Mouse (Mus musculus) lung, embryonic 15.5 days (tissue): ENCODE results near the gene Reg4. TPM values are rescaled to one million over a fixed set of nuclear protein-coding genes. Genes with fewer than 3 reads are reported as not detected.

Experiments used
- ATAC-seq: fragments of 200-750 bp; cut with Nextera tagmentation; 2 replicates; pipeline ENCODE4 v1.8.0; 2017; ENCODE audit warnings: moderate number of reproducible peaks, borderline replicate concordance; ENCODE audit not compliant: low FRiP score, low TSS enrichment; ENCODE audit errors: extremely low read depth
- H3K27ac ChIP-seq: fragments of 300-500 bp; sonication (generic); 2 replicates; pipeline ENCODE4 v1.5.1; 2015; ENCODE audit warnings: moderate library complexity, mild to moderate bottlenecking, inconsistent platforms
- H3K27me3 ChIP-seq: fragments of 300-500 bp; sonication (generic); 2 replicates; pipeline ENCODE4 v1.6.1; 2015; ENCODE audit warnings: inconsistent platforms
- H3K36me3 ChIP-seq: fragments of 300-500 bp; sonication (generic); 2 replicates; pipeline ENCODE4 v1.6.1; 2015; ENCODE audit warnings: inconsistent platforms
- H3K4me1 ChIP-seq: fragments of 300-500 bp; sonication (generic); 2 replicates; pipeline ENCODE4 v1.6.1; 2015; ENCODE audit warnings: inconsistent platforms
- H3K4me2 ChIP-seq: fragments of 300-500 bp; sonication (generic); 2 replicates; pipeline ENCODE4 v1.6.1; 2015; ENCODE audit warnings: inconsistent platforms, mild to moderate bottlenecking, moderate library complexity
- H3K4me3 ChIP-seq: fragments of 300-500 bp; sonication (generic); 2 replicates; pipeline ENCODE4 v1.5.1; 2015; ENCODE audit warnings: mild to moderate bottlenecking, inconsistent platforms
- H3K9ac ChIP-seq: fragments of 300-500 bp; sonication (generic); 2 replicates; pipeline ENCODE4 v1.6.1; 2015; ENCODE audit warnings: inconsistent platforms
- H3K9me3 ChIP-seq: fragments of 300-500 bp; sonication (generic); 2 replicates; pipeline ENCODE4 v1.6.1; 2016; ENCODE audit warnings: inconsistent platforms
- WGBS: fragments of 180-500 bp; shearing (Covaris S2); methylation state at CpG from one replicate; pipeline ENCODE4 v1.1.7; 2015; 5-methylcytosine and 5-hydroxymethylcytosine counted together
- polyA plus RNA-seq: library from polyadenylated mRNA; unstranded; fragments of >200 nt; fragmentation: Nextera tagmentation; extraction: Ambion mirVana; gene quantifications from 2 replicates; pipeline ENCODE4 v1.2.1, GENCODE M21; 2015

Reg4 gene
- polyA plus RNA-seq, 1 experiment from 2014 or later = not detected

- Histone ChIP-seq H3K9ac (no peak overlapping the region), H3K36me3 (no peaks in the 10 kb centered on the region), H3K4me2 (no peak overlapping the region), H3K27ac (no peak overlapping the region), H3K27me3 (no peaks in the 10 kb centered on the region), H3K4me3 (no peak overlapping the region), H3K4me1 (peaks cover 2% of the 10 kb centered on the region), H3K9me3 (no peaks in the 10 kb centered on the region)
- WGBS = 66% methylated on average over 4 of the region's 4 CpGs
- ATAC-seq = no peak
Measured at GRCm38 (mm10) chr3:98261415-98261814, 39.5 kb downstream of the Reg4 start.

GRCm38 (mm10) chr3:98262133-98262532, 40.2 kb downstream of the Reg4 start:
- Histone ChIP-seq H3K4me1 (peaks cover 4% of the 10 kb centered on the region), H3K27ac (no peak overlapping the region), H3K4me2 (no peak overlapping the region), H3K4me3 (no peak overlapping the region), H3K9me3 (no peaks in the 10 kb centered on the region), H3K36me3 (no peaks in the 10 kb centered on the region), H3K27me3 (no peaks in the 10 kb centered on the region), H3K9ac (no peak overlapping the region)
- ATAC-seq = no peak
- 75% methylated on average over 2 of the region's 2 CpGs for WGBS

GRCm38 (mm10) chr3:98267249-98267651, 45.3 kb downstream of the Reg4 start:
- peak; percentile 72; the same call in 1 of the 2 replicates for ATAC-seq
- H3K27ac ChIP-seq = peak overlapping the region; percentile 78

GRCm38 (mm10) chr3:98273623-98274398, 51.9 kb downstream of the Reg4 start:
- Histone ChIP-seq H3K36me3 (no peaks in the 10 kb centered on the region), H3K4me1 (peaks cover 7% of the 10 kb centered on the region; the same call in 1 of the 2 replicates), H3K27ac (peak overlapping the region; percentile 67), H3K27me3 (no peaks in the 10 kb centered on the region), H3K4me2 (no peak overlapping the region), H3K9ac (no peak overlapping the region), H3K9me3 (no peaks in the 10 kb centered on the region), H3K4me3 (no peak overlapping the region)
- 39% methylated on average over 11 of the region's 11 CpGs for WGBS
- peak; percentile 72 for ATAC-seq

More at GRCm38 (mm10) chr3:98267249-98267651, 45.3 kb downstream of the Reg4 start:
- peaks cover 12% of the 10 kb centered on the region for H3K4me1 ChIP-seq
- H3K36me3 ChIP-seq = no peaks in the 10 kb centered on the region
- no peak overlapping the region for H3K4me3 ChIP-seq
- WGBS = 17% methylated on average over 6 of the region's 6 CpGs
- H3K9me3 ChIP-seq = no peaks in the 10 kb centered on the region
- H3K9ac ChIP-seq = no peak overlapping the region
- H3K27me3 ChIP-seq = no peaks in the 10 kb centered on the region
- peak overlapping the region; percentile 20; the same call in 1 of the 2 replicates for H3K4me2 ChIP-seq

- H3K4me2 ChIP-seq = no peak overlapping the region
- H3K9me3 ChIP-seq = no peaks in the 10 kb centered on the region
- no peak for ATAC-seq
- H3K27me3 ChIP-seq = no peaks in the 10 kb centered on the region
- H3K27ac ChIP-seq = no peak overlapping the region
- WGBS = 32% methylated on average over 4 of the region's 4 CpGs
- H3K9ac ChIP-seq = no peak overlapping the region
- no peaks in the 10 kb centered on the region for H3K36me3 ChIP-seq
- peaks cover 18% of the 10 kb centered on the region for H3K4me1 ChIP-seq
- no peak overlapping the region for H3K4me3 ChIP-seq
Measured at GRCm38 (mm10) chr3:98279682-98280081, 57.7 kb downstream of the Reg4 start.

- peaks cover 18% of the 10 kb centered on the region for H3K4me1 ChIP-seq
- no peaks in the 10 kb centered on the region for H3K36me3 ChIP-seq
- H3K27ac ChIP-seq = no peak within 1 kb of the TSS
- H3K9ac ChIP-seq = no peak within 1 kb of the TSS
- no peaks in the 10 kb centered on the region for H3K27me3 ChIP-seq
- H3K4me3 ChIP-seq = no peak within 1 kb of the TSS
- 49% methylated on average over 14 of the region's 14 CpGs for WGBS
- H3K9me3 ChIP-seq = no peaks in the 10 kb centered on the region
- H3K4me2 ChIP-seq = peak within 1 kb of the TSS; percentile 37; the same call in 1 of the 2 replicates
- ATAC-seq = peak; percentile 43; the same call in 1 of the 2 replicates
Measured at GRCm38 (mm10) chr3:98280204-98280932, 58.4 kb downstream of the Reg4 start, which contains the start of gene Hmgcs2. Gene Hmgcs2, plus strand, starts transcription at chr3:98280435.

GRCm38 (mm10) chr3:98280933-98281678, 59.1 kb downstream of the Reg4 start:
- Histone ChIP-seq H3K4me2 (peak overlapping the region; percentile 37; the same call in 1 of the 2 replicates), H3K27me3 (no peaks in the 10 kb centered on the region), H3K9ac (no peak overlapping the region), H3K27ac (no peak overlapping the region), H3K4me3 (no peak overlapping the region), H3K9me3 (no peaks in the 10 kb centered on the region), H3K36me3 (no peaks in the 10 kb centered on the region), H3K4me1 (peaks cover 18% of the 10 kb centered on the region)
- 24% methylated on average over 12 of the region's 12 CpGs for WGBS
- peak; percentile 77; the same call in 1 of the 2 replicates for ATAC-seq

- Histone ChIP-seq H3K27me3 (no peaks in the 10 kb centered on the region), H3K36me3 (no peaks in the 10 kb centered on the region), H3K27ac (no peak overlapping the region), H3K9me3 (no peaks in the 10 kb centered on the region), H3K4me1 (peaks cover 18% of the 10 kb centered on the region), H3K4me3 (no peak overlapping the region), H3K4me2 (no peak overlapping the region), H3K9ac (no peak overlapping the region)
- no peak for ATAC-seq
- WGBS = 93% methylated on average over 8 of the region's 8 CpGs
Measured at GRCm38 (mm10) chr3:98282422-98282821, 60.5 kb downstream of the Reg4 start.

GRCm38 (mm10) chr3:98283205-98283604, 61.2 kb downstream of the Reg4 start:
- H3K4me1 ChIP-seq = peaks cover 18% of the 10 kb centered on the region
- no peaks in the 10 kb centered on the region for H3K36me3 ChIP-seq
- ATAC-seq = no peak
- no peak overlapping the region for H3K4me2 ChIP-seq
- H3K27me3 ChIP-seq = no peaks in the 10 kb centered on the region
- WGBS = 90% methylated on average over 5 of the region's 5 CpGs
- H3K27ac ChIP-seq = no peak overlapping the region
- no peak overlapping the region for H3K9ac ChIP-seq
- H3K9me3 ChIP-seq = no peaks in the 10 kb centered on the region
- H3K4me3 ChIP-seq = no peak overlapping the region
